Comparison of ENCODE assay signal across 8 mouse cellular contexts in the genomic region with DNA sequence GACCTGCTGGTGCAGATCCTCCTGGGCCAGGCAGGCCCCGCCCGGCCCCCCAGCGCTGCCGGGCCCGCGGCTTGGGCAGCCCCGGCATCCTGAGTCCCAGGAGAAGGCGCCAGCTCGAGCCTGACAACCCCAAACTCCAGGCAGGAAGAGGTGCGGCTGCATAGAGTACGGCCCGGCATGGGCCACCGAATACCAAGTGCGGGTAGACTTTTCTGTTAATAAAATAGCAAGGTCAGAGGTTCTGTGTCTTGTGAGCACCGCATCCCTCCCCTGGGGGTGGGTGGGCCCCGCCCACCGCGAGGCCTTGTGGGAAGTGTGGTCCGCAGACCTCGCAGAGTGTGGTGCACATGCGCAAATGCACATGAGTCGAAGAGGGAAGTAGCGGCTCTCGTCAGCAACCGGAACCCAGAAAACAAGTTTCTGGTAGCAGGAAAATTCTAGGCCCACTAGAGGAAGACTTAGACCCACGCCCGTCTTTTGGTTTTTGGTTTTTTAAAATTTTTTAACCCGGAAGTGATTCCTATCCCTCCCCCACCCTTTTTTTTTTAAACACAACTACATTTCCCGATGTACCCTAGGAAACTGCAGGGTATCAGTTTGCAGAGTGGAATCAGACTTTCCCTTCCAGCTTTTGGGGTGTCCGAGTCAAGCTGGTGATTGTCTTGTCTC. TPM values are rescaled to one million over a fixed set of nuclear protein-coding genes. Genes with fewer than 3 reads are reported as not detected.
DNase-seq lines count a peak whose midpoint lies in the region; ATAC-seq and TF ChIP-seq lines count a peak whose summit lies in the region.

No protein-coding gene starts in this region.

- TF ChIP-seq POLR2A in bone marrow, adult 2 months (IDR thresholded peaks at IDR 0.05; ENCODE audit: borderline replicate concordance, control insufficient read depth, low read depth, low read length): peak; percentile 46; the same call in 1 of the 2 replicates

- peak; percentile 81 for ATAC-seq in embryonic facial prominence, embryonic 15.5 days (ENCODE audit: insufficient number of reproducible peaks, low FRiP score, low TSS enrichment, low read depth)
- ATAC-seq in kidney, embryonic 14.5 days (ENCODE audit: low FRiP score, low TSS enrichment): peak; percentile 84
- ATAC-seq in limb, embryonic 15.5 days (ENCODE audit: insufficient number of reproducible peaks, low FRiP score, low TSS enrichment, low read depth): peak; percentile 81

- H3K36me3 ChIP-seq in embryonic facial prominence, embryonic 15.5 days: peaks cover 15% of the 10 kb centered on the region
- peaks cover 15% of the 10 kb centered on the region for H3K36me3 ChIP-seq in kidney, embryonic 14.5 days (ENCODE audit: control insufficient read depth, insufficient read depth, low read length)
- peaks cover 25% of the 10 kb centered on the region for H3K36me3 ChIP-seq in limb, embryonic 15.5 days

- no peak for TF ChIP-seq CTCF in bone marrow, adult 2 months (IDR thresholded peaks at IDR 0.05; ENCODE audit: control insufficient read depth, insufficient read depth, low read length)

- peak; percentile 99 for DNase-seq in 416B (ENCODE audit: low read depth)
- DNase-seq in heart, adult 9 months (ENCODE audit: low spot score in 2 of 2): peak; percentile 94 to 95
- peak; percentile 87 to 90 for DNase-seq in monocyte, adult 2 months (ENCODE audit: low read depth in 1 of 2, low spot score in 2 of 2)
- DNase-seq in spleen, postnatal 36 days (ENCODE audit: low spot score in 2 of 2): peak; percentile 97 to 98

- peak overlapping the region; percentile 79 for H3K4me3 ChIP-seq in bone marrow, adult 2 months (replicated peaks; ENCODE audit: control insufficient read depth, low read depth, low read length)
- H3K4me3 ChIP-seq in embryonic facial prominence, embryonic 15.5 days (replicated peaks): peak overlapping the region; percentile 65
- peak overlapping the region; percentile 56 for H3K4me3 ChIP-seq in kidney, embryonic 14.5 days (ENCODE audit: low read length)
- peak overlapping the region; percentile 61 for H3K4me3 ChIP-seq in limb, embryonic 15.5 days

- WGBS in bone marrow, adult 2 months: 1% methylated on average over 30 of the region's 30 CpGs
- WGBS in embryonic facial prominence, embryonic 15.5 days: under 1% methylated on average over 30 of the region's 30 CpGs
- WGBS in kidney, embryonic 14.5 days: under 1% methylated on average over 30 of the region's 30 CpGs
- 1% methylated on average over 30 of the region's 30 CpGs for WGBS in limb, embryonic 15.5 days

- no peaks in the 10 kb centered on the region for H3K9me3 ChIP-seq in embryonic facial prominence, embryonic 15.5 days (replicated peaks)
- no peaks in the 10 kb centered on the region for H3K9me3 ChIP-seq in kidney, embryonic 14.5 days (ENCODE audit: control insufficient read depth, low read length)
- H3K9me3 ChIP-seq in limb, embryonic 15.5 days: no peaks in the 10 kb centered on the region

- peak overlapping the region; percentile 65 for H3K27ac ChIP-seq in bone marrow, adult 2 months (ENCODE audit: control insufficient read depth, insufficient read depth, low read depth, low read length, poor library complexity)
- H3K27ac ChIP-seq in embryonic facial prominence, embryonic 15.5 days (replicated peaks): peak overlapping the region; percentile 90
- H3K27ac ChIP-seq in kidney, embryonic 14.5 days (ENCODE audit: low read depth, low read length): peak overlapping the region; percentile 76
- peak overlapping the region; percentile 89 for H3K27ac ChIP-seq in limb, embryonic 15.5 days

- peak overlapping the region; percentile 93 for H3K4me2 ChIP-seq in embryonic facial prominence, embryonic 15.5 days (replicated peaks)
- H3K4me2 ChIP-seq in kidney, embryonic 14.5 days (replicated peaks; ENCODE audit: low read depth, low read length): peak overlapping the region; percentile 81
- peak overlapping the region; percentile 93 for H3K4me2 ChIP-seq in limb, embryonic 15.5 days

- H3K9ac ChIP-seq in embryonic facial prominence, embryonic 15.5 days: peak overlapping the region; percentile 65
- H3K9ac ChIP-seq in kidney, embryonic 14.5 days (ENCODE audit: low read depth, low read length): peak overlapping the region; percentile 68
- H3K9ac ChIP-seq in limb, embryonic 15.5 days: peak overlapping the region; percentile 44

- no peaks in the 10 kb centered on the region for H3K27me3 ChIP-seq in embryonic facial prominence, embryonic 15.5 days
- H3K27me3 ChIP-seq in kidney, embryonic 14.5 days (ENCODE audit: control insufficient read depth, insufficient read depth, low read length): no peaks in the 10 kb centered on the region; the same call in 1 of the 2 replicates
- H3K27me3 ChIP-seq in limb, embryonic 15.5 days: no peaks in the 10 kb centered on the region

- H3K4me1 ChIP-seq in bone marrow, adult 2 months (ENCODE audit: control insufficient read depth, insufficient read depth, low read length): no peaks in the 10 kb centered on the region
- peaks cover 33% of the 10 kb centered on the region for H3K4me1 ChIP-seq in embryonic facial prominence, embryonic 15.5 days
- H3K4me1 ChIP-seq in kidney, embryonic 14.5 days (ENCODE audit: control insufficient read depth, insufficient read depth, low read length): peaks cover 11% of the 10 kb centered on the region
- peaks cover 34% of the 10 kb centered on the region for H3K4me1 ChIP-seq in limb, embryonic 15.5 days

RNA-seq across cellular contexts. Expression of gene 1700067K01Rik, which starts 3.4 kb away (rescaled TPM):
- polyA plus RNA-seq in bone marrow, adult 2 months (2011; ENCODE audit: insufficient read depth, insufficient read length, low replicate concordance, missing spikeins): 3.0 TPM in 1 of 2 replicates, not detected in the other
- 1.2 and 1.8 TPM in 2 replicates for polyA plus RNA-seq in embryonic facial prominence, embryonic 15.5 days (2015; fragmentation: Nextera tagmentation; extraction: Ambion mirVana)
- 1.2 TPM in 2 replicates for polyA plus RNA-seq in kidney, embryonic 14.5 days (2014; fragmentation: Nextera tagmentation; extraction: Ambion mirVana)
- polyA plus RNA-seq in limb, embryonic 15.5 days (2015; fragmentation: Nextera tagmentation; extraction: Ambion mirVana): 0.58 and 1.00 TPM in 2 replicates

RNA-seq across cellular contexts. Expression of gene Samd1, which starts 7.2 kb away (rescaled TPM):
- 142 and 159 TPM in 2 replicates for polyA plus RNA-seq in bone marrow, adult 2 months (2011; ENCODE audit: insufficient read depth, insufficient read length, low replicate concordance, missing spikeins)
- 10.3 and 13.2 TPM in 2 replicates for polyA plus RNA-seq in embryonic facial prominence, embryonic 15.5 days (2015; fragmentation: Nextera tagmentation; extraction: Ambion mirVana)
- polyA plus RNA-seq in kidney, embryonic 14.5 days (2014; fragmentation: Nextera tagmentation; extraction: Ambion mirVana): 17.9 and 31.9 TPM in 2 replicates
- polyA plus RNA-seq in limb, embryonic 15.5 days (2015; fragmentation: Nextera tagmentation; extraction: Ambion mirVana): 8.8 and 10.6 TPM in 2 replicates

RNA-seq across cellular contexts. Expression of gene 2210011C24Rik, which starts 7.3 kb away (rescaled TPM):
- not detected in 2 replicates for polyA plus RNA-seq in bone marrow, adult 2 months (2011; ENCODE audit: insufficient read depth, insufficient read length, low replicate concordance, missing spikeins)
- 0.88 and 1.5 TPM in 2 replicates for polyA plus RNA-seq in embryonic facial prominence, embryonic 15.5 days (2015; fragmentation: Nextera tagmentation; extraction: Ambion mirVana)
- polyA plus RNA-seq in kidney, embryonic 14.5 days (2014; fragmentation: Nextera tagmentation; extraction: Ambion mirVana): 3.6 and 5.7 TPM in 2 replicates
- polyA plus RNA-seq in limb, embryonic 15.5 days (2015; fragmentation: Nextera tagmentation; extraction: Ambion mirVana): 0.27 and 0.71 TPM in 2 replicates

RNA-seq across cellular contexts. Expression of gene Palm3, which starts 16.6 kb away (rescaled TPM):
- 2.7 TPM in 1 of 2 replicates, not detected in the other for polyA plus RNA-seq in bone marrow, adult 2 months (2011; ENCODE audit: insufficient read depth, insufficient read length, low replicate concordance, missing spikeins)
- 6.5 and 8.6 TPM in 2 replicates for polyA plus RNA-seq in embryonic facial prominence, embryonic 15.5 days (2015; fragmentation: Nextera tagmentation; extraction: Ambion mirVana)
- 5.9 and 7.4 TPM in 2 replicates for polyA plus RNA-seq in kidney, embryonic 14.5 days (2014; fragmentation: Nextera tagmentation; extraction: Ambion mirVana)
- polyA plus RNA-seq in limb, embryonic 15.5 days (2015; fragmentation: Nextera tagmentation; extraction: Ambion mirVana): 5.4 and 5.5 TPM in 2 replicates

RNA-seq across cellular contexts. Expression of gene Prkaca, which starts 31.9 kb away (rescaled TPM):
- polyA plus RNA-seq in bone marrow, adult 2 months (2011; ENCODE audit: insufficient read depth, insufficient read length, low replicate concordance, missing spikeins): 14.8 and 18.2 TPM in 2 replicates
- 199 and 217 TPM in 2 replicates for polyA plus RNA-seq in embryonic facial prominence, embryonic 15.5 days (2015; fragmentation: Nextera tagmentation; extraction: Ambion mirVana)
- 123 and 124 TPM in 2 replicates for polyA plus RNA-seq in kidney, embryonic 14.5 days (2014; fragmentation: Nextera tagmentation; extraction: Ambion mirVana)
- 171 and 227 TPM in 2 replicates for polyA plus RNA-seq in limb, embryonic 15.5 days (2015; fragmentation: Nextera tagmentation; extraction: Ambion mirVana)

Comparison
In these comparisons a context has a peak if more than half of its experiments do, and no peak if none do; other contexts are left out.
1. Peak in every context shown above with its lines: DNase-seq, ATAC-seq, H3K4me3 ChIP-seq and H3K27ac ChIP-seq.